Mouse (Mus musculus) midbrain, postnatal 0 days (tissue): ENCODE measurements around the gene Klhdc8a. TPM values are rescaled to one million over a fixed set of nuclear protein-coding genes. Genes with fewer than 3 reads are reported as not detected.

Experiments used
- ATAC-seq: fragments of 200-750 bp; cut with Nextera tagmentation; 2 replicates; pipeline ENCODE4 v1.8.0; 2017; ENCODE audit warnings: moderate number of reproducible peaks, mild to moderate bottlenecking, moderate TSS enrichment, moderate library complexity; ENCODE audit not compliant: low FRiP score
- DNase-seq: peaks from one replicate; pipeline ENCODE4 v3.0.0-alpha.2; 2015; ENCODE audit warnings: low spot score
- H3K27ac ChIP-seq: fragments of 300-500 bp; sonication (generic); 2 replicates; pipeline ENCODE4 v1.5.1; 2014; ENCODE audit warnings: low read depth, mild to moderate bottlenecking, low read length, mixed read lengths
- H3K27me3 ChIP-seq: fragments of 300-500 bp; sonication (generic); 2 replicates; pipeline ENCODE4 v1.6.1; 2014; ENCODE audit warnings: low read length, control low read depth, mixed read lengths; ENCODE audit not compliant: insufficient read depth
- H3K36me3 ChIP-seq: fragments of 300-500 bp; sonication (generic); 2 replicates; pipeline ENCODE4 v1.6.1; 2014; ENCODE audit warnings: low read length, control low read depth, mixed read lengths; ENCODE audit not compliant: insufficient read depth
- H3K4me1 ChIP-seq: fragments of 300-500 bp; sonication (generic); 2 replicates; pipeline ENCODE4 v1.6.1; 2014; ENCODE audit warnings: mild to moderate bottlenecking, control low read depth, antibody characterized with exemption, low read length, mixed read lengths; ENCODE audit not compliant: insufficient read depth
- H3K4me2 ChIP-seq: fragments of 300-500 bp; sonication (generic); 2 replicates; pipeline ENCODE4 v1.6.1; 2014; ENCODE audit warnings: low read depth, mild to moderate bottlenecking, low read length, mixed read lengths; ENCODE audit not compliant: poor library complexity, severe bottlenecking
- H3K4me3 ChIP-seq: fragments of 300-500 bp; sonication (generic); 2 replicates; pipeline ENCODE4 v1.5.1; 2014; ENCODE audit warnings: low read depth, mild to moderate bottlenecking, low read length, moderate library complexity
- H3K9ac ChIP-seq: fragments of 300-500 bp; sonication (generic); replicated peaks from 2 replicates; pipeline ENCODE4 v1.6.1; 2014; ENCODE audit warnings: mild to moderate bottlenecking, low read length, moderate library complexity, mixed read lengths; ENCODE audit not compliant: poor library complexity, severe bottlenecking
- H3K9me3 ChIP-seq: fragments of 300-500 bp; sonication (generic); 2 replicates; pipeline ENCODE4 v1.6.1; 2016; ENCODE audit warnings: low read length, control low read depth
- CTCF ChIP-seq: IDR thresholded peaks from 2 replicates; pipeline ENCODE4 v1.5.1; 2016; ENCODE audit warnings: antibody characterized with exemption, mild to moderate bottlenecking
- WGBS: fragments of 180-500 bp; shearing (Covaris S2); extraction: QIAGEN DNeasy Blood & Tissue Kit; methylation state at CpG from one replicate; pipeline ENCODE4 v1.1.7; 2014; 5-methylcytosine and 5-hydroxymethylcytosine counted together
- polyA plus RNA-seq: library from polyadenylated mRNA; unstranded; fragments of >200 nt; fragmentation: Nextera tagmentation; extraction: Ambion mirVana; gene quantifications from 2 replicates; pipeline ENCODE4 v1.2.1, GENCODE M21; 2015
- total RNA-seq: library from RNA; depleted of rRNA; stranded (reverse); fragments of >200 nt; gene quantifications from 2 replicates; pipeline ENCODE4 v1.2.3, GENCODE M21; 2014

Klhdc8a gene
- total and polyA plus RNA-seq, 2 experiments from 2014 or later = 12.4 to 31.1 TPM

- Histone ChIP-seq H3K4me3 (no peak overlapping the region), H3K4me1 (peaks cover 23% of the 10 kb centered on the region), H3K36me3 (peaks cover 5% of the 10 kb centered on the region; the same call in 1 of the 2 replicates), H3K27me3 (no peaks in the 10 kb centered on the region), H3K4me2 (no peak overlapping the region), H3K27ac (no peak overlapping the region), H3K9me3 (no peaks in the 10 kb centered on the region), H3K9ac (peak overlapping the region; percentile 33; the same call in 1 of the 2 replicates)
- 93% methylated on average over 9 of the region's 9 CpGs for WGBS
- no peak for TF ChIP-seq CTCF
- no peak for ATAC-seq
- no peak for DNase-seq
Observed at GRCm38 (mm10) chr1:132302341-132302866, 4.0 kb downstream of the Klhdc8a start.

DNA sequence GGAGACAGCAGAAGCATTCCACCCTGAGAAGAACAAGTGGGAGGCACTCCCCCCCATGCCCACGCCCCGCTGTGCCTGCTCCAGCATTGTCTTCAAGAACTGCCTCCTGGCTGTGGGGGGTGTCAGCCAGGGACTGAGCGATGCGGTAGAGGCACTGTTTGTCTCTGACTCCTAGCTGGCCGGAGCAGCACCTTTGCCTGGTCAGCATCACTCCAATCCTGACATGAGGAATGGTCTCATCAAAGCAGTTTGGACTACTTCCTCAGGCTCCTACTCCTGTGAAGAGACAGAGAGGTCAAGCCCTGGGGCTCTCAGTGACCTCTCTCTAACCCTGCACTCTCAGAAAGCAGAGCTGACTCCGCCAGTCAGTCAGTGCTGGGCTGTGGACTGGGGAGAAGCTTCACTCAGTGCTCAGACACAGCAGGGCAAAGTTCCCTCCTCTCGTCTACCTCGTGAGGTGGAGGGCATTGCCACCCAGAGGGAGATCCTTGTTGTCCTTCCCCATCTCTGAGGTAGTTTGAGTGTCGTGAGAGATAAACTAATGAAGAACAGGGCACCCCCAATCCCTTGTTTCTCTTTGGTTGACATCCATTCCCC, 6.3 kb downstream of the Klhdc8a start:
- 66% methylated on average over 9 of the region's 9 CpGs for WGBS
- Histone ChIP-seq H3K27ac (no peak overlapping the region), H3K4me2 (no peak overlapping the region), H3K9me3 (no peaks in the 10 kb centered on the region), H3K9ac (no peak overlapping the region), H3K4me1 (peaks cover 22% of the 10 kb centered on the region), H3K4me3 (no peak overlapping the region), H3K36me3 (peaks cover 5% of the 10 kb centered on the region; the same call in 1 of the 2 replicates), H3K27me3 (no peaks in the 10 kb centered on the region)
- ATAC-seq (no peak), DNase-seq (no peak)
- no peak for TF ChIP-seq CTCF

GRCm38 (mm10) chr1:132306160-132306559, 7.7 kb downstream of the Klhdc8a start:
- DNase-seq (no peak), ATAC-seq (no peak)
- Histone ChIP-seq H3K36me3 (peaks cover 5% of the 10 kb centered on the region; the same call in 1 of the 2 replicates), H3K27ac (no peak overlapping the region), H3K9ac (no peak overlapping the region), H3K27me3 (no peaks in the 10 kb centered on the region), H3K9me3 (no peaks in the 10 kb centered on the region), H3K4me2 (no peak overlapping the region), H3K4me1 (peaks cover 9% of the 10 kb centered on the region; the same call in 1 of the 2 replicates), H3K4me3 (no peak overlapping the region)
- peak; percentile 79 for TF ChIP-seq CTCF
- 46% methylated on average over 4 of the region's 4 CpGs for WGBS

- no peak overlapping the region for H3K27ac ChIP-seq
- ATAC-seq (no peak), DNase-seq (no peak)
- H3K9ac ChIP-seq = no peak overlapping the region
- H3K9me3 ChIP-seq = no peaks in the 10 kb centered on the region
- H3K36me3 ChIP-seq = peaks cover 5% of the 10 kb centered on the region; the same call in 1 of the 2 replicates
- H3K4me3 ChIP-seq = no peak overlapping the region
- H3K4me2 ChIP-seq = no peak overlapping the region
- H3K27me3 ChIP-seq = no peaks in the 10 kb centered on the region
- H3K4me1 ChIP-seq = peaks cover 5% of the 10 kb centered on the region; the same call in 1 of the 2 replicates
- no peak for TF ChIP-seq CTCF
- 28% methylated on average over 4 of the region's 4 CpGs for WGBS
Observed at GRCm38 (mm10) chr1:132306808-132307207, 8.4 kb downstream of the Klhdc8a start.

GRCm38 (mm10) chr1:132307962-132308361, 9.5 kb downstream of the Klhdc8a start:
- Histone ChIP-seq H3K36me3 (peaks cover 5% of the 10 kb centered on the region; the same call in 1 of the 2 replicates), H3K9me3 (no peaks in the 10 kb centered on the region), H3K9ac (no peak overlapping the region), H3K4me1 (no peaks in the 10 kb centered on the region), H3K27me3 (no peaks in the 10 kb centered on the region), H3K4me2 (no peak overlapping the region), H3K4me3 (no peak overlapping the region), H3K27ac (no peak overlapping the region)
- no peak for ATAC-seq
- DNase-seq = no peak
- WGBS = 85% methylated on average over 6 of the region's 6 CpGs
- no peak for TF ChIP-seq CTCF

GRCm38 (mm10) chr1:132308674-132309073, 10.2 kb downstream of the Klhdc8a start:
- TF ChIP-seq CTCF = no peak
- Histone ChIP-seq H3K9ac (no peak overlapping the region), H3K4me2 (no peak overlapping the region), H3K27me3 (no peaks in the 10 kb centered on the region), H3K36me3 (peaks cover 5% of the 10 kb centered on the region; the same call in 1 of the 2 replicates), H3K27ac (no peak overlapping the region), H3K9me3 (no peaks in the 10 kb centered on the region), H3K4me3 (no peak overlapping the region), H3K4me1 (no peaks in the 10 kb centered on the region)
- WGBS = 93% methylated on average over 7 of the region's 7 CpGs
- DNase-seq (no peak), ATAC-seq (no peak)
